Mouse (Mus musculus) frontal cortex, adult 2 months (tissue): ENCODE measurements around the gene Tac2. TPM values are rescaled to one million over a fixed set of nuclear protein-coding genes. Genes with fewer than 3 reads are reported as not detected.

Source experiments
- DNase-seq, 2 experiments: peaks; one replicate each; pipeline ENCODE4 v3.0.0; 2022; ENCODE audit warnings: low spot score in 1 of 2; ENCODE audit errors: extremely low spot score in 1 of 2
- polyA plus RNA-seq: library from polyadenylated mRNA; depleted of rRNA; stranded (reverse); fragments of >200 nt; gene quantifications from 2 replicates; pipeline ENCODE4 v1.2.3, GENCODE M21; 2012; rRNA removed

The Tac2 gene
- 34.9 and 38.9 TPM in 2 replicates for polyA plus RNA-seq

DNA sequence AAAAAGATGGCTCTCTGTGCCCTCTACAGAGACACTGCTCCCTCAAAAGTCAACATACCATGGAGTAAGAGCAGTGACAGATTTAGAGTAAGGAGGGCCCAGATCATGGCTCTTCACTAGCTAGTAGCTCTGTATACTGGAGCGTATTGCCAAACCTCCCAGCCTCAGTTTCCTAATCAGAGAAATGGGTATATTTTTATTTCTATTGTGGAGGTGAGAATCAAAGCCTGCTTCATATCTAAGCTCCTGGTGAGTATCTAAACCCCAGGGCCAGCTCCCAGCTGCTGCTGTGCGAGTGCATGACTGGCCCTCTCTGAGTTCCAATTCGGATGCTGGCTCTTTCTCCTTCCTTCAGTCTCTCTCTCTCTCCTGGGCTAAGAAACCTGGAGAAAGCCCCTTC is at the start of gene Tac2:
Gene Tac2 (plus strand): TSS at position 301 of the 400 bp plus-strand sequence.
- DNase-seq: no peak

DNA sequence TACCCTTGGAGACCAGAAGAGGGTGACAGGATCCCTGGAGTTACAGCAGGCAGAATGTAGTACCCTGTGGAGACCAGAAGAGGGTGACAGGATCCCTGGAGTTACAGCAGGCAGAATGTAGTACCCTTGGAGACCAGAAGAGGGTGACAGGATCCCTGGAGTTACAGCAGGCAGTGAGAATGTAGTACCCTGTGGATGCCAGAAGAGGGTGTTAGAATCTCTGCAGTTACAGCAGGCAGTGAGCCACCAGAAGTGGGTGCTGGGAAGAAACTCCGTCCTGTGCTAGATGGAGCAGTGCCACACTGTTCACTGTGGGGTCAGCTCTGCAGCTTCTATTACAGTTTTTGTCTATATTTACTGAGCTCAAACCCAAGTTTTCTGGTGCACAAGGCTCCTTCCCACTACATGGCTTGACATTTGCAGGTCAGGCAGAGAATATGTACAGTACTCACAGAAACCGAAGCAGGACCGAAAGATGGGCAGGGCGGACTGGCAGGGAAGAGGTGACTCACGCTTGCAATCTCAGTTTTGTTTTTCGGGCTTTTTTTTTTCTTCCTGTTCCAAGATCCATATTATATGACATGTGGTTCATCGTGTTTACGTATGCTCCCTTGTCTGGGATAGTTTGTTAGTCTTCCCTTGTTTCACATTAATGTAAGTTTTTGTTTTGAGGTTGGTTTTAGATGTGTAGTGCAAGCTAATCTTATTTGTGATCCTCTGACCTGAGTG is 49.3 kb upstream of the Tac2 start:
- peak; percentile 93 to 98 for DNase-seq

DNA sequence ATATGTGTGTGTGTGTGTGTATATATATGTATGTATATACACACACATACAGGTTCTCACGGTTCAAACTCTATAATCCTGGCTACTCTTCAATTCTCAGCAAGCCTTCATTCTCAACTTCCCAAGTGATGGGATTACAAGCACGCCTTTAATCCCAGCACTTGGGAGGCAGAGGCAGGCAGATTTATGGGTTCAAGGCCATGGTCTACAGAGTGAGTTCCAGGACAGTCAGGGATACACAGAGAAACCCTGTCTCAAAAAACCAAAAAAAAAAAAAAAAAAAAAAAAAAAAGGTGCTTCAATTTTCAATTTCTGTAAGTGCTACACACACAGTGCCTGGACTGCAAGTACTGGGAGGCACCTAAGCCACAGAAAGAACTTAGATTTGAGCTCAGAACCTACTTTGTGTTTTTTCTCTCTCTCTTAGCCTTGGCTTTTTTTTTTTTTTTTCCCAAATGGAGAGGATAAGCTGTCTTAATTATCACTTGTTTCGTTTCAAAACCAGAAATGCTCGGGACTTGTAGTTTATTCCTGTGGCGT is 48.3 kb upstream of the Tac2 start:
- DNase-seq: no peak

DNA sequence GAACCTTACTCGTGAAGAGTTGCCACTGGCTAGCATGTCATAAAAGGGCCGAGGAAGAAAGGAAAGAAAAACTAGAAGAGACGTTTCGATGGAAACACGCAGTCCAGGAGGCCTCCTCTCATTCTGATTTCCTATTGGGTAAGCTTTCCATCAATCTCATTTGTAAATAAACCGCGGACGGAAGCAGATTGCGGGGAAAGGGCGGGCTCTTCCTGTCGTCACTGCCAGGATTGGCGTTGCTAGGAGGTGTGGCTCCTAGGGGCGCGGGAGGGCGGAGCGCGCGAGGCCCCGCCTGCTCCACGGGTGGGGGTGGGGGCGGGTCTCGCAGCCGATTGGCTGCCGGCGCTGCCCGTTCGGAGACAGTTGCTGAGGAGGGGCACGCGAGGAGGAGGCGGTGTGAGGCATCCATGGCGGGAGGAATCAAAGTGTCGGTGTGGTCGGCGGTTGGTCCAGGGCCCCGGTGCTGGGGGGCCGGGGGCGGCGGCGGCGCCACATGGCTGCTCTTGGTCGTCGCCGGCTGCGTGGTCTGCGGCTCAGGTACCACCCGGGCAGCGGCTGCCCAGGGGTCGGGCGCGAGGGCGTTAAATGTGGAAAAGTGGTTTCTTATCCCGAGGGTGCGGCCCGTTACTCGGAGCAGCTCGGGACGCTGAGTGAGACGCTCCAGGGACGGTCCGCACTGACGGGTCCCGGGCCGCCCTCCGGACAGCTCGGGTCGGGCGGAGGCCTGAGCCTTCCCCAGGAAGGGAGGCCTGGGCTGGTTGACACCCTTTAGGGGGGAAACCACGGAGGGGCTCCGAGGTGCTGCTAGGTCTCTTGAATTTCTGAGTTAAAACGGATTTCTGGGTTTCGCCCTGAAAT is 47.4 kb upstream of the Tac2 start:
- peak; percentile 94 to 97 for DNase-seq

DNA sequence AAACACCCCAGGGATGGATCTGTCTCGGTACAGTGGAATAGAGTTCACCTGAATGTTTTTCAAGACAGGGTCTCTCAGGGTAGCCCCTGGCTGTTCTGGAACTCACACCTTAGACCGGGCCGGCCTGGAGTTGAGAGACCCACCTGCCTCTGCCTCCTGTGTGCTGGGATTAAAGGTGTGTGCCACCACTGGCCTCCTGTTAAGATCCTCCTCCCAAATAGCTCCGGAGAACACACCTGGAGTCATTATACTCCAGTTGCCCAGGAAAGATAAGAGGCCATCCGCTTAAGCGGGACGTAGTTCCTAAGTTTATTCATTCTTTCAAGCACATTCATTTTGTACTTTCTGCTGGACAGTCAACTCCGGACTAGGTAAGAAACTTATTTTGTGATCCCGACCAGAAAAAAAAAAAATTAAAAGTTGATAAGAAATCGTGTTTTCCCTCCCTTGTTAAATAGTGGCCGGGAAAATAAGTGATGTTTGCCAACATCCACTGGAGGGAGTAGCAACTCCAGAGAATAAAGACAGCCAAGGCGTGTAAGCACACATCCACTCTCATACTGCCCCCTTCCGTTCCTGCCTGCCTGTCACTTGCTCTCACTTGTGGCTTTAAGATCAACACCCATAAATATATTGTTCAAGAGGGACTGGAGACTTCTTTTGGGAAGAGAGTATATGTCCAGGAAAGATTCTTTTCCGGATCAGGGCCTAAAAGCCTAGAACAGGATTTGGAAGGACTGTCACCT is 46.5 kb upstream of the Tac2 start:
- peak in 1 of 2 experiments; percentile 76 for DNase-seq

DNA sequence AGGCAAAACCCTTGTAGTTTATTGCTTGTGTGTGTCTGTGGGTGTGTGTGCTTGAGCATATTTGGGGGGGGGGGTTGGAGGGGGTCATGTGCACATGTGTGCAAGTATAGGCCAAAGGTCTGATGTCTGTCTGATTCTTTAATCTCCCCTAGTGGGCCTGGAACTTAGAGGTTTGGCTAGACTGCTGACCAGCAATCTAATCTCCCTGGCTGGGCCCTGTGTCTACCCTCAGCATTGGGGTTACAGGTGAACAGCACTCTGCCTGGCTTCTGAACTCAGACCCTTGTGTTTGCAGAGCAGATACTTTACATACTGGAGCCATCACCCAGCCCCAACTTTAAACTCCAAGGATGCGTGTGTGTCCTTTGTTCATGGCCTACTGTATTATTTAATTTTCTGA is 45.1 kb upstream of the Tac2 start:
- DNase-seq: no peak

DNA sequence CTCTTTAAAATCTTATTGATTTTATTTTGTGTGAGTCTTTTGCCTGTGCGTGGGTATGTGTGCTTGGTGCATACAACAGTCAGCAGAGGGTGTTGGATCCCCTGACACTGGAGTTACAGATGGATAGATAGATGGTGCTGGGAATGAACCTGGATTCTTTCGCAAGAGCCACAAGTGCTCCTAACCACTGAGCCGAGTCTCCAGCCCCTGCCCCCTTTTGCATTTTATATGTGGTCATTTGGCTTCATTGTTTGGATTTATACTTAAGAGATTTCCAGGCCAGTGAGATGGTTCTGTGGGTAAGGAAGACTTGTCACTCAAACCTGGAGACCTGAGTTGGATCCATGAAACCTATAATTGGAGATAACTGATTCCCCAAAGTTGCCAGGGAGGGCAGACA is 44.4 kb upstream of the Tac2 start:
- DNase-seq: no peak

DNA sequence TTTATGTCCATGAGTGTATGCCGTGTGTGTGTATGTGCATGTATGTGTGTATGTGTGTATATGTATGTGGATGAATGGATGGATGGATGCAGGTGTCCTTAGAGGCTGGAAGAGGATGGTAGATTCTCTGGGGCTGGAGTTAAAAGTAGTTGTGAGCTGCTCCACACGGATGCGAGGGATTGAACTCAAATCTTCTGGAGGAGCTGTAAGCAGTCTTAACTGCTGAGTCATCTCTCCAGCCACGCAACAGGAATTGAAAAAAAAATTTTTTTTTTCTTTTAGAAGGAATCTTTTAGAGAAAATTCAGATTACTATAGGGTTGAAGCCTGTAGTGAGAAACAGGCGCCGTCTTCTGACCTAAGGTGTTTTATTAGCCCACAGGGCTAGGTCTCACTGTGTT is 41.4 kb upstream of the Tac2 start:
- no peak for DNase-seq

DNA sequence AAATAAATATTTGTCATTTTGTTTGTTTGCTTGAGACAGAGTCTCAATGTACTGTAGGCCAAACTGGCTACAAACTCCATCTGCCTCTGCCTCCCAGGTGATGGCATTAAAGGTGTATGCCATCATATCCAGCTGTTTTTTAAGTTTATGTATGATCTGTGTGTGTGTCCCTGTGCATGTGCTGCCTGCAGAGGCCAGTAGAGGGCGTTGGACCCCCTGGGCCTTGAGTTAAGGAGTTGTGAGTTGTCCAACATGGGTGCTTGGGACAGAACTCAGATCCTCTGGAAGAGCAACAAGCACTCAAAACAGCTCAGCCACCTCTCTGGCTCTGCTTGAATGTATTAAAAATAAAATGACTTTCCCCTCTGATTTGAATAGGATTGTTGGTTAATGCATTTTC is 33.2 kb upstream of the Tac2 start:
- DNase-seq: no peak

DNA sequence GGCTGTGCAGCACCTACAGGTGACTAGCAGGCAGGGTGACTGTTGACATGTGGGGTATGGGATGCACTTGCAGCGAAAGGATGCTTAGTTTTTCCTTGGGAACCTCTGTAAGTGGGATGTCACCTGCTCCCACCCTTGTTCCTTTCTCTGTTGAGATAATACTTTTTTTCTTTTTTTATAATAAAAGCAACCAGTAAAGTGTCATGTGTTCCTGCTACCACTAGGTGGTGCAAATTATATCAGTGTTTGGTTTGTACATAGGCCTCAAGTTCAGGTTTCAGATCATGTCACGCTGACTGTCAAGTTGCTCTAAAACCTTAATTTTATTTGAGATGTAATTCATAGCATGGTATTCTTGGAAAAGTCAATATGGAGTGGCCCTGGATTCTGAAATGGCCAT is 29.6 kb upstream of the Tac2 start:
- peak in 1 of 2 experiments; percentile 46 for DNase-seq

DNA sequence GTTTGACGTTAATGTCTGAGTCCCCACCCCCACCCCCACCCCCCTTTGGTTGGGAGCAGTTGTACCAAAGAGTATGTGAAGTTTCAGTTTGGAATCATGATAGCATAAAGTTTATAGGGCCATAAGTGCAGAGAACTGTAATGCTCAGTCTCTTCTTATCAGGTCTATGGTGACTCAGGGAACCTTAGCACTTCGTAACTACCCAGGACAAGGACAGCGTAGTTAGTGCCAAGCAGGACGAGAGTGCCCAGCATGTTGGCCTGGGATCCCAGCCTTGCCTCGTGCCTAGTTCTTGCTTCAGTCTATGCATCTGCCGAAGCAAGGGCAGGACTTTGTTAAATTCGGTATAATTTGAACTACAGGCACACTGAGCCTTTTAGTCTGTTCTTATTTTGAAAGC is 28.5 kb upstream of the Tac2 start:
- DNase-seq: no peak

DNA sequence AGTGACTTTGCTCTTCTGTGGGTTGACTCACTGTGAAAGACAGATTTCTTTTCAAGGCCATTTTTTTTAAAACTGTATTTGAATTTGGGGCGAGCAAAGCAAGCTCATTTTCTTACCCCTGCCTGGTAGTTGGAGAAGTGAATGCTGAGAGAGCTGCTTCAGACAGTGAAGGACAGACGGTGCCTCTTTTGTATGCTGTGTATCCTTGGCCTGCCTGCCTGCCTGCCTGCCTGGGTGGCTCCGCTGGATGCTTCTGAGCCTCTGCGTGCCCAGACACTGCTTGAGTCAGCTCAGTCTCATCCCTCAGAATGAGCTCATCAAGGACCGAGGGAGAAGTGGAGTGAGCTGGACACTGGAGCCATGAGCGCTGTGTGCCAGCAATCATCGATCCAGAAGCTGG is 25.3 kb upstream of the Tac2 start:
- no peak for DNase-seq

DNA sequence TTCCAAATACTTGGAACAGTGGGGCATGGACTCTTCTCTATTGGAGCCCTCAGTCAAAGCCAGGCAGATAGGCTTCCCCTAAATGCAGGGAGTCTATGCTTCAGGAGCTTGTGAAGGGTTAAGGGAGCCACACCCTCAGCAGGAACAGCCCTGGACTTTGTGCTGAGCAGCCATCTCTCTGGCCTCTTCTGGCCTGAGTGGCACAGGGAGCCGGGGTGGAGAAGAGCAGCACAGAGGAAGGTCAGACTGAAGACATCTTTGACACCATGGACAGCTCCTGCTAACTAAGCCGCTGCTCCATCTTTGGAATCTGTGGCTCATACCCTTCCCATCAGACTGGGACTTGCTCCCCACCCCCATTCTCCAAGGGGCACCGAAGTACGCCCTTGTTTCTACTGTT is 21.0 kb upstream of the Tac2 start:
- no peak for DNase-seq

DNA sequence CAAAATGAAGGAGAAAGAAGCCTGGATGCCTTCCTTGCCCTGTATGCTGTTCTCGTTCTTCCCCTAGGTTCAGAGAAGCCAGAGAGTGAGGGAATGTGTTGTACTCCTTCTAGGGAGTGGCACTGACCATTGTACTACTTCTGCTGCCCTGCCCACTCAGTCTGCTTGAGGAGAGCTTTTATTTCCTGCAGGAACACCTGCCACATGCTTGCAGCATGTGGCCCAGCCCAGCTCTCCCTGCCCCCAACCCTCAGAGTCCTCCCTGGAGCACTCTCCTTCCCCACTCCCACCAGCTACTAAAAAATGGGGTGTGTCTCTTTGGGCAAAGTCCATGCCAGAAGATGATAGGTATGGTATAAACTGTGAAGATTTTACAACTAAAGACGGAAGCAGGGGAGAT is 20.0 kb upstream of the Tac2 start:
- DNase-seq: no peak

DNA sequence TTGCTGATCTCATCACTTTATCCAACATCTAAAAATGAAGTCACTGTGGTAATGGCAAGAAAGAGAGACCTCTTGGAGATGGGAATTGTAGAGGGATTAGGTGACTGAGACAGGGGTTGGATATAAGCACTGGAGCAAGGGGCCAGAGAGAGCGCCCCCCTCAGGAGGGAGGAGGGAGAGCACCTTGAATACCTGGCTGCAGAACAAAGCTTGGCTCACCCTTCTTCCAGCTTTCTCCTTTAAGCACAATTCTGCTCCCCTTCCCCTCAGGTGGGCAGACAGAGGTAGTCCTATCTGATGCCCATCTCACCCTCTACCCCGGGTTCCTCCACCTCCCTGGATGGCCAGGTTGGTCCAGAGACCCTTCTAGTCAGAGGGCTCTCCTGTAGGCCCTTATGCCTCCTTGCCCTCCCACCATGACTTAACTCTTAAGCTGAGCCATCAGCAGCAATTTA is 19.5 kb upstream of the Tac2 start, which contains the start of gene Myo1a:
Gene Myo1a (plus strand): TSS at position 405 of the 455 bp plus-strand sequence.
- DNase-seq: no peak

DNA sequence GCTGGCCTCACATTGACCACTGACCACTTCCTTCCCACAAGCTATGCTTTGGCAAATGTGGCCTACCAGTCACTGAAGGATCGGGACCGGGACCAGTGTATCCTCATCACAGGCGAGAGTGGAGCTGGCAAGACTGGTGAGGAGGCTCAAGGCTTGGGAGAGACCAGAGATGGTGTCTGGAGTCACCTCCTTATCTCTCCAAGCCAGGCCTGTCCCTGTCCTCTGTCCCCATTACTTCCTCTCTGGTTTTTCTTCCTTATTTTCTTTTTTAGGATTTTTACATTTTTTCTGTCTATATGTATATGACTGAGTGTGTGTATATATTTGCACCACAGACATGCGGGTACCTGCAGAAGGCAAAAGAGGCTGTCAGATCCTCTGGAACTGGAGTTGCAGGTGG is 18.5 kb upstream of the Tac2 start:
- DNase-seq: no peak

DNA sequence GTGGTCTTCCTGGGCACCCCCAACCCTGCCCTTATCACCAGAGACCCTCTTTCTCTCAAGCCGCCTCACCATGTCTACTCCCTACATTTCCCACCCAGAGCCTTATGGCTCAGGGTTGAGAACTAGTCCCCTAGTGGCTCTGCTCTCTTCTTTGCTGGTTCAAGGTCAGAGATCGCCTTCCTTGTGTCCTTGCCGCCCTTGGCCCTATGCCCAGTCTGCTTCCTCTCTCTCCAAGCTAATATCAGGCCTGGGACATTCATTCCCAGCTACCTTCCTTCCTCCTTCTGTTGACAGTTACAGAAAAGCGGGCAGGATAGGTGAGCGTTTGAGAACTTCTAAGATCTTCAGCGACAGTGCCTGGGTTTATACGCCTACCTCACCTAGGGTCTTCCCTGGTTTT is 16.6 kb upstream of the Tac2 start:
- no peak for DNase-seq

DNA sequence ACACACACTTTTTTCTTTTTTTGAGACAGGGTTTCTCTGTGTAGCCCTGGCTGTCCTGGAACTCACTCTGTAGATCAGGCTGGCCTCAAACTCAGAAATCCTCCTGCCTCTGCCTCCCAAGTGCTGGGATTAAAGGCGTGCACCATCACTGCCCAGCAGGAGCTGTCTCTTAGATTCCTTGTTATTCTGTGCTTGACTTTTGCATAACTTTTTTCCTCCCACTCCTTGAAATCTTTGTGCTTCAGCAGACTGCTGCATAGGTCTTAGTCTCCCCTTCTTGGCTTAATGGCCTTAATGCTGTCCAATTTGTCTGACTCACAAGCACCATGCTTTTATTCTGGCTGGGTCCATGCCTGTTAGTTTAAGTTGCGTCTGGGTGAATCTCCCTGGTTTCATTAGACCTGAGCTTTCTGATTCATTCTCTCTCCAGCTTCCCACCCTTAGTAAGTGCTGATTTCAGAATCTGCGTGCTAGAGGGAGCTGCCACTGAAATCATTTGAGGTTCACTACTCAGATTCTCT is 15.4 kb upstream of the Tac2 start:
- DNase-seq: no peak

DNA sequence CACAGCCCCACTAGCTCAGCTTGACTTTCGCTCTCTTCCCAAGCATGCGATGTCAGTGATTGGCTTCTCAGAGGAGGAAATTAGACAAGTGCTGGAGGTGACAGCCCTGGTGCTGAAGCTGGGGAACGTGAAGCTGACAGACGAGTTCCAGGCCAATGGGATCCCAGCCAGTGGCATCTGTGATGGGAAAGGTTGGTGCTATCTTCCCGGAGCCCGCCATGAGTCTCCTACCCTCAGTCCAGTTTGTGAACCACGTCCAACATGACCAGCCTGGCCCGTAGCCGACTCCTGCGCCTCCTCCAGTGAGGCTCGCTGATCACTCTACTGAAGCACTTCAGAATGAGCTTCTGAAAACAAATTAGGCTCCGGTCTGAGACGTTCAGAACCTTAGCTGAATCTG is 13.9 kb upstream of the Tac2 start:
- DNase-seq: no peak

DNA sequence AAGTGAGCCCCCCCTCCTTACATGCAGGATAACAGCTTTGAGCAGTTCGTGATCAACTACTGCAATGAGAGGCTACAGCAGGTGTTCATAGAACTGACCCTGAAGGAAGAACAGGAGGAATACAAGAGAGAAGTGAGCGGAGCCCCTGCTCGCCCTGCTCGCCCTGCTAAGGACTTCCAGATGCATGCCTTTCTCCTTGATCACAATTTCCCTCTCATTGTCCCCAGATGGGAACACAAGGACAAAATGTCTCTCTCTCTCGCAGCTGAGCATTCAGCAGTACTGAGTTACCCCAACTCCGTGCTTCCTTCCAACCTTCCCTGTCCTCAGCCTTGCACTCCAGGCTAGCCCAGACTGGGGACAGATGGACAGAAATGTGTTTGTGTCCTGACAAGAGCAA is 11.5 kb upstream of the Tac2 start:
- no peak for DNase-seq
